Mouse (Mus musculus) liver, adult 2 months (tissue): ENCODE measurements around the gene Ppil2. TPM values are rescaled to one million over a fixed set of nuclear protein-coding genes. Genes with fewer than 3 reads are reported as not detected.

ENCODE experiments used
- DNase-seq: peaks from one replicate; pipeline ENCODE4 v3.0.0-alpha.2; 2011; ENCODE audit warnings: low read depth, low spot score; ENCODE audit errors: extremely low read depth
- H3K27ac ChIP-seq: fragments of 200-500 bp; replicated peaks from 2 replicates; pipeline ENCODE4 v1.5.1; 2012; ENCODE audit warnings: low read depth, mild to moderate bottlenecking, control low read depth, inconsistent platforms, low read length; ENCODE audit not compliant: insufficient read depth
- H3K27me3 ChIP-seq: fragments of 200-500 bp; 2 replicates; pipeline ENCODE4 v1.6.1; 2012; ENCODE audit warnings: mild to moderate bottlenecking, moderate library complexity, low read length, inconsistent platforms; ENCODE audit not compliant: control insufficient read depth, insufficient read depth
- H3K36me3 ChIP-seq: fragments of 200-500 bp; 2 replicates; pipeline ENCODE4 v1.6.1; 2012; ENCODE audit warnings: low read length, inconsistent platforms; ENCODE audit not compliant: control insufficient read depth, insufficient read depth
- H3K4me1 ChIP-seq: fragments of 200-500 bp; 2 replicates; pipeline ENCODE4 v1.6.1; 2011; ENCODE audit warnings: low read length; ENCODE audit not compliant: control insufficient read depth, insufficient read depth
- H3K4me3 ChIP-seq: fragments of 200-500 bp; 2 replicates; pipeline ENCODE4 v1.5.1; 2011; ENCODE audit warnings: low read depth, mild to moderate bottlenecking, control low read depth, low read length, moderate library complexity; ENCODE audit not compliant: insufficient read depth
- H3K79me2 ChIP-seq: fragments of 200-500 bp; 2 replicates; pipeline ENCODE4 v1.6.1; 2012; ENCODE audit warnings: inconsistent platforms, mild to moderate bottlenecking, low read length, moderate library complexity; ENCODE audit not compliant: control insufficient read depth, insufficient read depth
- H3K9ac ChIP-seq: fragments of 200-500 bp; 2 replicates; pipeline ENCODE4 v1.6.1; 2012; ENCODE audit warnings: low read depth, mild to moderate bottlenecking, control low read depth, inconsistent platforms, low read length
- CTCF ChIP-seq: fragments of 200-500 bp; IDR thresholded peaks from 2 replicates; pipeline ENCODE4 v1.5.1; 2011; ENCODE audit warnings: low read depth, low read length, control low read depth
- POLR2A ChIP-seq: fragments of 200-500 bp; IDR thresholded peaks from 2 replicates; pipeline ENCODE4 v1.6.1; 2011; ENCODE audit warnings: low read length, control low read depth; ENCODE audit not compliant: insufficient read depth; ENCODE audit errors: extremely low read depth
- WGBS: fragments of 180-500 bp; shearing (Covaris S2); methylation state at CpG from one replicate; pipeline ENCODE4 v1.1.7; 2018; 5-methylcytosine and 5-hydroxymethylcytosine counted together
- polyA plus RNA-seq: library from polyadenylated mRNA; depleted of rRNA; stranded (reverse); fragments of >200 nt; gene quantifications from 2 replicates; pipeline ENCODE4 v1.2.3, GENCODE M21; 2012; rRNA removed
- total RNA-seq: library from RNA; depleted of rRNA; stranded (reverse); fragments of >200 nt; gene quantifications from 2 replicates; pipeline ENCODE4 v1.2.3, GENCODE M21; 2014; rRNA removed

Gene Ppil2
- total and polyA plus RNA-seq, 2 experiments: 48.4 to 49.7 TPM

GRCm38 (mm10) chr16:17041417-17041816 lies 69.6 kb downstream of the Ppil2 start:
- WGBS: 95% methylated on average over 1 of the region's 1 CpGs
- Histone ChIP-seq H3K27me3 (no peaks in the 10 kb centered on the region), H3K79me2 (no peaks in the 10 kb centered on the region), H3K4me1 (no peaks in the 10 kb centered on the region), H3K9ac (no peak overlapping the region), H3K4me3 (no peak overlapping the region), H3K36me3 (peaks cover 59% of the 10 kb centered on the region), H3K27ac (no peak overlapping the region)
- DNase-seq: no peak
- TF ChIP-seq CTCF (no peak), POLR2A (no peak)

GRCm38 (mm10) chr16:17040716-17041115 lies 70.3 kb downstream of the Ppil2 start:
- no peaks in the 10 kb centered on the region for H3K27me3 ChIP-seq
- no peak overlapping the region for H3K27ac ChIP-seq
- no peak for TF ChIP-seq CTCF
- TF ChIP-seq POLR2A: no peak
- H3K79me2 ChIP-seq: no peaks in the 10 kb centered on the region
- H3K4me1 ChIP-seq: no peaks in the 10 kb centered on the region
- no peak overlapping the region for H3K9ac ChIP-seq
- no peak for DNase-seq
- H3K4me3 ChIP-seq: no peak overlapping the region
- peaks cover 65% of the 10 kb centered on the region for H3K36me3 ChIP-seq
- 89% methylated on average over 3 of the region's 3 CpGs for WGBS

Other genes with a start within 250 kb of the Ppil2 start
- not detected in 2 replicates for gene Igll1, start 247.3 kb downstream of the Ppil2 start, total RNA-seq
- gene Igll1, start 247.3 kb downstream of the Ppil2 start, polyA plus RNA-seq: not detected in 2 replicates
- gene Top3b, start 240.5 kb downstream of the Ppil2 start, total RNA-seq: 18.8 and 25.2 TPM in 2 replicates
- gene Top3b, start 240.5 kb downstream of the Ppil2 start, polyA plus RNA-seq: 31.0 and 40.9 TPM in 2 replicates
- gene Vpreb1, start 240.4 kb downstream of the Ppil2 start, total RNA-seq: not detected in 2 replicates
- 1.3 and 2.4 TPM in 2 replicates for gene Vpreb1, start 240.4 kb downstream of the Ppil2 start, polyA plus RNA-seq
- 12.2 and 15.4 TPM in 2 replicates for gene Ppm1f, start 214.8 kb downstream of the Ppil2 start, total RNA-seq
- gene Ppm1f, start 214.8 kb downstream of the Ppil2 start, polyA plus RNA-seq: 11.0 and 11.2 TPM in 2 replicates
- gene Mapk1, start 127.9 kb downstream of the Ppil2 start, total RNA-seq: 81.4 and 91.2 TPM in 2 replicates
- gene Mapk1, start 127.9 kb downstream of the Ppil2 start, polyA plus RNA-seq: 42.8 and 50.1 TPM in 2 replicates
- 0.34 and 0.55 TPM in 2 replicates for gene Ypel1, start 41.6 kb downstream of the Ppil2 start, total RNA-seq
- gene Ypel1, start 41.6 kb downstream of the Ppil2 start, polyA plus RNA-seq: 0.43 and 0.78 TPM in 2 replicates
- gene 2610318N02Rik, start 13.9 kb upstream of the Ppil2 start, total RNA-seq: not detected in 2 replicates
- gene 2610318N02Rik, start 13.9 kb upstream of the Ppil2 start, polyA plus RNA-seq: 0.33 TPM in 1 of 2 replicates, not detected in the other
- 50.5 and 71.5 TPM in 2 replicates for gene Sdf2l1, start 21.1 kb upstream of the Ppil2 start, total RNA-seq
- 70.0 and 72.3 TPM in 2 replicates for gene Sdf2l1, start 21.1 kb upstream of the Ppil2 start, polyA plus RNA-seq
- gene Ydjc, start 33.4 kb upstream of the Ppil2 start, total RNA-seq: 0.28 and 0.94 TPM in 2 replicates
- gene Ydjc, start 33.4 kb upstream of the Ppil2 start, polyA plus RNA-seq: 0.22 and 0.48 TPM in 2 replicates
- gene Ccdc116, start 36.0 kb upstream of the Ppil2 start, total RNA-seq: 0.07 TPM in 1 of 2 replicates, not detected in the other
- gene Ccdc116, start 36.0 kb upstream of the Ppil2 start, polyA plus RNA-seq: 0.05 and 0.07 TPM in 2 replicates
- gene Ube2l3, start 91.4 kb upstream of the Ppil2 start, total RNA-seq: 33.8 and 34.7 TPM in 2 replicates
- gene Ube2l3, start 91.4 kb upstream of the Ppil2 start, polyA plus RNA-seq: 45.7 and 54.0 TPM in 2 replicates
- gene Rimbp3, start 97.3 kb upstream of the Ppil2 start, total RNA-seq: not detected in 2 replicates
- not detected in 2 replicates for gene Rimbp3, start 97.3 kb upstream of the Ppil2 start, polyA plus RNA-seq
- 0.83 and 1.2 TPM in 2 replicates for gene Hic2, start 122.3 kb upstream of the Ppil2 start, total RNA-seq
- gene Hic2, start 122.3 kb upstream of the Ppil2 start, polyA plus RNA-seq: 0.87 and 1.1 TPM in 2 replicates
- 0.37 and 0.87 TPM in 2 replicates for gene Tmem191c, start 164.8 kb upstream of the Ppil2 start, total RNA-seq
- 0.97 and 1.4 TPM in 2 replicates for gene Tmem191c, start 164.8 kb upstream of the Ppil2 start, polyA plus RNA-seq
- gene Serpind1, start 220.1 kb upstream of the Ppil2 start, total RNA-seq: 636 and 666 TPM in 2 replicates
- gene Serpind1, start 220.1 kb upstream of the Ppil2 start, polyA plus RNA-seq: 368 and 398 TPM in 2 replicates